Mouse (Mus musculus): ENCODE results near the gene Hoxa9. TPM values are rescaled to one million over a fixed set of nuclear protein-coding genes. Genes with fewer than 3 reads are reported as not detected.

Hoxa9 gene
- polyA plus RNA-seq, 1 experiment from 2014 or later = 0.13 TPM

DNA sequence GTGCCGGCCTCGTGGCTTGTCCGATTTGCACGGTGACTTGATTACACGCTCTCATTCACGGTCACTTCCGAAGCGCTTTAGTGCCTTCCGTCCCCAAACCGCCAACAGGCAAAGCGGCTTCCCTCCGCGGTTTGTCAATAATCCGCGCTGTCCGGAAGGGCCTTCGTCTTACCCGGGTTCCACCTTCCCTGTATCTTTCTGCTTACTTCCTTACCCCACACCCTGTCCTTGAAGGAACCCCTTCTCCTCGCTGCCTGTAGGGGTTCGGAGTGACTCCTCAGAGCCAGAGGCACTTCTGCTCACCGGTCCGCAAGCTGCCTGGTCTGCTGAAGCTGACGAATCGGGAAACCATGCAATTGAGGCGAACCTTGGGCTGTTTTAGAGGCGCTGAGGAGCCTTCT is 15.5 kb upstream of the Hoxa9 start:
- Histone ChIP-seq H3K9me3 (replicated peaks; ENCODE audit: control insufficient read depth, low read length) (no peaks in the 10 kb centered on the region), H3K4me3 (ENCODE audit: low read depth, low read length) (no peak overlapping the region), H3K36me3 (ENCODE audit: control insufficient read depth, insufficient read depth) (no peaks in the 10 kb centered on the region), H3K4me1 (ENCODE audit: control insufficient read depth, low read depth, low read length) (no peaks in the 10 kb centered on the region; the same call in 1 of the 2 replicates), H3K27me3 (ENCODE audit: control insufficient read depth, insufficient read depth, low read depth, low read length) (peaks cover 98% of the 10 kb centered on the region), H3K9ac (ENCODE audit: low read depth, low read length) (no peak overlapping the region), H3K27ac (ENCODE audit: low read length) (no peak overlapping the region), H3K4me2 (ENCODE audit: low read depth, low read length) (no peak overlapping the region)
- ATAC-seq (ENCODE audit: low read depth) = no peak
- 1% methylated on average over 26 of the region's 26 CpGs for WGBS (ENCODE audit: insufficient replicate concordance)

DNA sequence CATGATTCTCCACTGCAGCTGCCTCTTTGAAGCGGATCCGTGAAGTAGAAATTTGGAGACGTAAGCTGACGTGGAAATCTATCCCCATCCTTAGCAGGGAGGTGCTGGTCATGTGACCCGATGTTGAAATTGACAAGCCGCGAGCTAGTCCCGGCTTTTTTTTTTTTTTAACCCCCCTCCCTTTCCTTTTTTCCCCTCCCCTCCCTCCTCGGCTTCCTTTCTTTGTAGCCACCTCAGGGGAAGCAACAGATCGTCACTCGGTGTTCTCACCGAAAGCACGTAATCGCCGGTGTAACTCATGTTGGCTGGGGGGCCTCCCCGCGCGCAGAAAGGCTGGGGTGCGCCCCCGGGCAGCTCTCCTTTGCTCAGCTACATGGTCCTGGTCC is 14.9 kb upstream of the Hoxa9 start, which contains the start of gene Hoxa11:
Hoxa11 (minus strand) TSS at position 54 of the 386 bp plus-strand sequence.
- Histone ChIP-seq H3K4me2 (ENCODE audit: low read depth, low read length) (no peak within 1 kb of the TSS), H3K4me1 (ENCODE audit: control insufficient read depth, low read depth, low read length) (no peaks in the 10 kb centered on the region; the same call in 1 of the 2 replicates), H3K9ac (ENCODE audit: low read depth, low read length) (no peak within 1 kb of the TSS), H3K4me3 (ENCODE audit: low read depth, low read length) (no peak within 1 kb of the TSS), H3K27me3 (ENCODE audit: control insufficient read depth, insufficient read depth, low read depth, low read length) (peaks cover 98% of the 10 kb centered on the region), H3K27ac (ENCODE audit: low read length) (no peak within 1 kb of the TSS), H3K36me3 (ENCODE audit: control insufficient read depth, insufficient read depth) (no peaks in the 10 kb centered on the region), H3K9me3 (replicated peaks; ENCODE audit: control insufficient read depth, low read length) (no peaks in the 10 kb centered on the region)
- 1% methylated on average over 20 of the region's 20 CpGs for WGBS (ENCODE audit: insufficient replicate concordance)
- ATAC-seq (ENCODE audit: low read depth) = no peak

DNA sequence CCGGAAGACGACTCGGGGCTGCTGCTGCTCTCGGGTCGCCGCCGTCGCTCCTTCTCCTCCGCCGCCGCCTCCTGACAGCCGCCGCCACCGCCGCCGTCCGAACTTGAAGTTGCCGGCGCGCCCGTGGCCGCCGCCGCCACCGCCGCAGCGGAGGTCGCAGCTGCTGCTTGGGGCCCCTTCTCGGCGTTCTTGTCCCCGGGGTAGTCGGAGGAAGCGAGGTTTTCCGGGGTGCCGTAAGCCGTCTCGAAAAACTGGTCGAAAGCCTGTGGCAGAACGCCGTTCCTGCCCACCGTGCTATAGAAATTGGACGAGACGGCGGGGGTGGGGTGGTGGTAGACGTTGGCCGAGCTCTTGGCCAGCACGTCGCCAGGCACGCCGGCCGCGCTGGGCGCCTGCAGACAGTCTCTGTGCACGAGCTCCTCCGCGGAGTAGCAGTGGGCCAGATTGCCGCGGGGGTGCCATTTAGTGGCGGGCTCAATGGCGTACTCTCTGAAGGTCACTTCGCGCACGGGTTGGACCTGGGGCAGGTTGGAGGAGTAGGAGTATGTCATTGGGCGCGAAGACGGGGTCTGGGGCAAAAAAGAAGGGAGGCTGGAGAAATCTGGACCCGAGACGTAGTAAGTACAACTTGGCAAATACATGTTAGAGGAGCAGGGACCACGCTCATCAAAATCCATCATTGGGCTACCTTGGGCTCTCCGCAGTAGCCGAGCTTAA is 14.3 kb upstream of the Hoxa9 start:
- no peaks in the 10 kb centered on the region; the same call in none of the 2 replicates for H3K4me1 ChIP-seq (ENCODE audit: control insufficient read depth, low read depth, low read length)
- no peaks in the 10 kb centered on the region for H3K36me3 ChIP-seq (ENCODE audit: control insufficient read depth, insufficient read depth)
- ATAC-seq (ENCODE audit: low read depth) = no peak
- no peak overlapping the region for H3K9ac ChIP-seq (ENCODE audit: low read depth, low read length)
- H3K9me3 ChIP-seq (replicated peaks; ENCODE audit: control insufficient read depth, low read length) = no peaks in the 10 kb centered on the region
- H3K4me3 ChIP-seq (ENCODE audit: low read depth, low read length) = no peak overlapping the region
- under 1% methylated on average over 71 of the region's 71 CpGs for WGBS (ENCODE audit: insufficient replicate concordance)
- H3K27me3 ChIP-seq (ENCODE audit: control insufficient read depth, insufficient read depth, low read depth, low read length) = peaks cover 98% of the 10 kb centered on the region
- H3K27ac ChIP-seq (ENCODE audit: low read length) = no peak overlapping the region
- no peak overlapping the region for H3K4me2 ChIP-seq (ENCODE audit: low read depth, low read length)

DNA sequence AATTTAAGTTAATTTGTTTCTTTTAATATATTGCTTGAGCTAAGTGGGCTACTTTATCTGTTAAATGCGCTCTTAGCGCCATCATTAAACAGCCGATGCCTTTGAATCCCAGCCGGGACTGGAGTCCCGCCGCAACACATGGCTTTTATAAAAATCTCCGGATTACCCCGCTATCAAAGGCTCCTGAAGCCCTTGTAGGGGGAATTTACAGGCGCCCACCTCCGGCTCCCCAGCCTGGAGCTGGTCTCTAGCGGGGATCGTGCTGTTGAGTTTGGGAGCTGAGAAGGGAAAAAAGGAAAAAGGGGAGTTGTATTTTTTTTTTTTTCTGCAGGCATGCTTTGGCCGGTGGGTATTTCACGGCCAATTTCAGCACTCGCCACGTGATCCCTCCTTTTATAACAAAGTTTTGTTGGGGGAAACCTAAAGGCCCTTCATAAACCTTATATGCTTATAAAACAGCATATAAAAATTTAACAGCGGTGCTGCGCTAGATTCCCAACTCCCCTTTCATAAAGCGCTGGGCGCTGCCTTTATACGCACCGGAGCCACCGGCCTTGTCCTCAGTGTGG is 13.7 kb upstream of the Hoxa9 start:
- Histone ChIP-seq H3K27me3 (ENCODE audit: control insufficient read depth, insufficient read depth, low read depth, low read length) (peaks cover 98% of the 10 kb centered on the region), H3K27ac (ENCODE audit: low read length) (no peak overlapping the region), H3K9me3 (replicated peaks; ENCODE audit: control insufficient read depth, low read length) (no peaks in the 10 kb centered on the region), H3K4me2 (ENCODE audit: low read depth, low read length) (no peak overlapping the region), H3K4me1 (ENCODE audit: control insufficient read depth, low read depth, low read length) (no peaks in the 10 kb centered on the region; the same call in none of the 2 replicates), H3K9ac (ENCODE audit: low read depth, low read length) (no peak overlapping the region), H3K36me3 (ENCODE audit: control insufficient read depth, insufficient read depth) (no peaks in the 10 kb centered on the region), H3K4me3 (ENCODE audit: low read depth, low read length) (no peak overlapping the region)
- ATAC-seq (ENCODE audit: low read depth) = no peak
- 1% methylated on average over 23 of the region's 23 CpGs for WGBS (ENCODE audit: insufficient replicate concordance)

DNA sequence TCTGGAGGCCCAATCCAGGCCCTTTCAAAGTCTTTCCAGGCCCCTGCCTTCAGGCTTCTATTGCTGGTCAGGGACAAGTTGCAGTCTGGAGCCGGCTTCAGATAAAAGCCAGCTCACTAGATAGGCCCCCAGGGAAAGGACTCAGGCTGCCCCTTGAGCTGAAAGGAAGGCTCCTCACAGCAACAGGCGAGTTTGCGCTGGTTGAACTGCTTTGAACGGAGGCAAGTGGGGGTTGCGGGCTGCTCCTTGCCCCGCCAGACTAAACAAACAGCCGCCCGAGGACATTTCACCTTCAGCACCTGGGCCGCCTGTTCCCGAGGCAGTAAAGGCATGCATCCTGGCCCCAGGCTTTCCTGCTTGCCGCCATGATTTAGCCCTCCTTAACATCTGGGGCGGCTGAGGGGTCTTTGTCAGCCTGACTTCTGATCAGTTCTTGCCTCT is 12.8 kb upstream of the Hoxa9 start:
- Histone ChIP-seq H3K9me3 (replicated peaks; ENCODE audit: control insufficient read depth, low read length) (no peaks in the 10 kb centered on the region), H3K4me1 (ENCODE audit: control insufficient read depth, low read depth, low read length) (no peaks in the 10 kb centered on the region; the same call in none of the 2 replicates), H3K9ac (ENCODE audit: low read depth, low read length) (no peak overlapping the region), H3K4me3 (ENCODE audit: low read depth, low read length) (no peak overlapping the region), H3K27me3 (ENCODE audit: control insufficient read depth, insufficient read depth, low read depth, low read length) (peaks cover 96% of the 10 kb centered on the region), H3K4me2 (ENCODE audit: low read depth, low read length) (no peak overlapping the region), H3K36me3 (ENCODE audit: control insufficient read depth, insufficient read depth) (no peaks in the 10 kb centered on the region), H3K27ac (ENCODE audit: low read length) (no peak overlapping the region)
- no peak for ATAC-seq (ENCODE audit: low read depth)
- 4% methylated on average over 12 of the region's 12 CpGs for WGBS (ENCODE audit: insufficient replicate concordance)

DNA sequence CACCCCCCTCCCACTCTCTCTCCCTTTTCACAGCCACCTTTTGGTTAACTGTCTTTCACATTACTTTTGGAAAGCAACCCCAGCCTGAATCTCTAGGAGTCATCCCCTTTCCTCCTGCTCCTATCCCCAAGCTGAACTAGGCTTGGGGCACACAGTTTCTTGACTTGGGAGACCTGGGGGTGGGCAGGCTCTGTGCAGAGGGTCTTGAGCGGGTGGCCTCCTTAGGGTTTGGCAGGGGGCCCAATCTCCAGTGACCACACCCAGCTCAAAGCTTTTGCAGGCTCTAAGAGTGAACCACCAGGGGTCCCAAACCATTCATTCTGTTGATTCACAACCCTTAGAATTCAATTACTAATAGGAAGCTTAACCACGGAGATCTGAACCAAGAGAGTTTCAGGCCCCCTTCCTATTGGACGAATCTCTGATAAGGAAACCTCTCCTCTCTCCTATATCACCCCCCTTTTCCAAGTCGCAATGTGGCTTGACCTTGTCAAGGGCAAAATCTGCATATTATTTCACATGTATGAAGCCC is 12.0 kb upstream of the Hoxa9 start:
- no peak for ATAC-seq (ENCODE audit: low read depth)
- H3K4me1 ChIP-seq (ENCODE audit: control insufficient read depth, low read depth, low read length) = no peaks in the 10 kb centered on the region; the same call in none of the 2 replicates
- H3K4me2 ChIP-seq (ENCODE audit: low read depth, low read length) = no peak overlapping the region
- H3K9me3 ChIP-seq (replicated peaks; ENCODE audit: control insufficient read depth, low read length) = no peaks in the 10 kb centered on the region
- no peak overlapping the region for H3K4me3 ChIP-seq (ENCODE audit: low read depth, low read length)
- no peaks in the 10 kb centered on the region for H3K36me3 ChIP-seq (ENCODE audit: control insufficient read depth, insufficient read depth)
- WGBS (ENCODE audit: insufficient replicate concordance) = 7% methylated on average over 4 of the region's 4 CpGs
- H3K9ac ChIP-seq (ENCODE audit: low read depth, low read length) = no peak overlapping the region
- H3K27me3 ChIP-seq (ENCODE audit: control insufficient read depth, insufficient read depth, low read depth, low read length) = peaks cover 96% of the 10 kb centered on the region
- no peak overlapping the region for H3K27ac ChIP-seq (ENCODE audit: low read length)

DNA sequence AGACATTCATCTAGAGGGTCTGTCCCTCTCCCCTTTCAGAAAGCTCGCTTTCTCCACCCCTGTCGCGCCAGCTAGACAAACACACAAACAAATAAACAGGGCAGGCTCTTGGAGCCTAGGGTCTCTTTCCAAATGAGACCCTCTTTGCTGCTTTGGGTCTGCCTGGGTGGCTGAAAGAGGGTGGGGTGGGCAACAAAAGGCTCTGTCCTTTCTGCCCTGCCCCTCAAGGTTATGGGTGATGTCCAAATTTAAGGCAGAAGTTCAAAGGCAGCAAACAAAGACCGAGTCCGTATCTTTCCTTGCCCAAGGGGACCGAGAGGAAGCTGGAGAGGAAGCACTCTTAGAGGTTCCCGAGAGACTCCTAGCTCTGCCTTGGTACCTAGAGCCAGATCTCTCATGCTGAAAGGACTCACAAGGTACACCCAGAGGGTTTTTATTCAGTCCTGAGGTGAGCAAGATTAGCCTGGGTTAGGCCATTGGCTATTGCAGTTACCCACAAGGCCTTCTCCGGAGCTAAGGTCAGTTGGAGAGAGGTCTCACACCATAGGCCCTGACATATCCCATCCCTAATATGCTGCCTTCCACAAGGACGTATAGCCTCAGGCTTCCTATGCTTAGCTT is 10.2 kb upstream of the Hoxa9 start:
- Histone ChIP-seq H3K27ac (ENCODE audit: low read length) (no peak overlapping the region), H3K9me3 (replicated peaks; ENCODE audit: control insufficient read depth, low read length) (no peaks in the 10 kb centered on the region), H3K36me3 (ENCODE audit: control insufficient read depth, insufficient read depth) (no peaks in the 10 kb centered on the region), H3K9ac (ENCODE audit: low read depth, low read length) (no peak overlapping the region), H3K27me3 (ENCODE audit: control insufficient read depth, insufficient read depth, low read depth, low read length) (peaks cover 97% of the 10 kb centered on the region), H3K4me3 (ENCODE audit: low read depth, low read length) (no peak overlapping the region), H3K4me2 (ENCODE audit: low read depth, low read length) (no peak overlapping the region), H3K4me1 (ENCODE audit: control insufficient read depth, low read depth, low read length) (no peaks in the 10 kb centered on the region; the same call in none of the 2 replicates)
- ATAC-seq (ENCODE audit: low read depth) = no peak
- WGBS (ENCODE audit: insufficient replicate concordance) = 2% methylated on average over 9 of the region's 9 CpGs

DNA sequence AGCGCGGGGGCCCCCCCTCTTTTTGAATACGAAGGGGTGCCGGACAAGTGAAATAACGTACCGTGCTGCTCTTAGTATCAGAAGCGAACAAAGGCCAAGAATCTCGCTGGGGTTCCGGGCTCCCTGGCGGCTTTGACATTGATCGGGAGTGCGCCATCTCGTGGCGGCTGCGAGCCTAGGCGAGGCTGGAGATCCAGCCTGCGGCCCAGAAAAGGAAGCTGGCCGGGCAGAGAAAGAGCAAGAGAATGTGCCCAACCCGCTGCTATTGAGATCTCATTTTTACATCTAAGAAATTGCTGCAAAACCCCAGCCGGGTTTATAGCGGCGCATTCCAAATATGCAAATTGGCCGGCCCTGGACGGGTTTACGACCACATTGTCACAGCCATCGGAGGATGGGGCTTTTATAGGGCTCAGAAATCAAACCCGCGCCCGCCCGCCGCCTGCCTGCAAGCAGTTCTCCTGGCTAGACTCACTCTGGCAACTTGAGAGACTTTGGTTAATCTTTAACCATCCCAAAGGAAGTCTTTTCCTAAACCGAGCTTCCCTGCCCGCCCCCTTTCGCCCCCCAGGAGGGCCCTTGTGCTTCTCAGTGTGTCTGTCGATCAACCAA is 9.6 kb upstream of the Hoxa9 start, which contains the start of gene Hoxa10:
Hoxa10 (minus strand) TSS at position 466 of the 612 bp plus-strand sequence.
- Histone ChIP-seq H3K4me3 (ENCODE audit: low read depth, low read length) (no peak within 1 kb of the TSS), H3K4me1 (ENCODE audit: control insufficient read depth, low read depth, low read length) (no peaks in the 10 kb centered on the region; the same call in 1 of the 2 replicates), H3K4me2 (ENCODE audit: low read depth, low read length) (no peak within 1 kb of the TSS), H3K27ac (ENCODE audit: low read length) (no peak within 1 kb of the TSS), H3K27me3 (ENCODE audit: control insufficient read depth, insufficient read depth, low read depth, low read length) (peaks cover 97% of the 10 kb centered on the region), H3K9me3 (replicated peaks; ENCODE audit: control insufficient read depth, low read length) (no peaks in the 10 kb centered on the region), H3K36me3 (ENCODE audit: control insufficient read depth, insufficient read depth) (no peaks in the 10 kb centered on the region), H3K9ac (ENCODE audit: low read depth, low read length) (no peak within 1 kb of the TSS)
- no peak for ATAC-seq (ENCODE audit: low read depth)
- 3% methylated on average over 35 of the region's 35 CpGs for WGBS (ENCODE audit: insufficient replicate concordance)

Measured in liver, embryonic 16.5 days (tissue).